Mouse (Mus musculus): ENCODE results near the gene Rtf2. TPM values are rescaled to one million over a fixed set of nuclear protein-coding genes. Genes with fewer than 3 reads are reported as not detected.

The Rtf2 gene
- total RNA-seq, 2 experiments from 2014 or later, result 73.9 to 74.2 TPM

- intact Hi-C loops (cut with DNase I), result loop anchor here (2.0 to 5.0 kb wide), 2 partner anchors 348 to 611 kb away; no protein-coding TSS in a partner anchor
- DNase-seq (ENCODE audit: low spot score in 2 of 2), result peak in 1 of 2 experiments; percentile 16
Measured at GRCm38 (mm10) chr2:172476707-172477260, 36.4 kb downstream of the Rtf2 start.

DNA sequence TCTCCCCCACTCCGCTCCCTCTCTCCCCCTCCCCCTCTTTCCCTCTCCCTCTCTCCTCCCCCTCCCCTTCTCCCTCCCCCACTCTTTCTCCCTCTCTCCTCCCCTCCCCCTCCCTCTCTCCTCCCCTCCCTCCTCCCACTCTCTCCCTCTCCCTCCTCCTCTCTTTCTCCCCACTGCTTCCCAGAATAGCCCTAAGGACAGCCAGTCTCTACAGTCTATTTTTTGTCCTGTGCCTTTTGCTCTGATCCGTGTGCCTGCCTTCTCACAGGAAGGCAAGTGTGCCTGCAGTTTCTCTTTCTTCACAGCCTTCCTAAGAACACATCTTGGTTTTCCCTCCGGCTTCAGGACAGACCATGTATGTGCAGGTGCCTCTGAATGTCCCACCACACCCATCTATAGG is 37.0 kb downstream of the Rtf2 start:
- intact Hi-C loops (cut with DNase I), result loop anchor here (2.0 to 5.0 kb wide), 2 partner anchors 347 to 610 kb away; no protein-coding TSS in a partner anchor
- DNase-seq (ENCODE audit: low spot score in 2 of 2), result no peak

DNA sequence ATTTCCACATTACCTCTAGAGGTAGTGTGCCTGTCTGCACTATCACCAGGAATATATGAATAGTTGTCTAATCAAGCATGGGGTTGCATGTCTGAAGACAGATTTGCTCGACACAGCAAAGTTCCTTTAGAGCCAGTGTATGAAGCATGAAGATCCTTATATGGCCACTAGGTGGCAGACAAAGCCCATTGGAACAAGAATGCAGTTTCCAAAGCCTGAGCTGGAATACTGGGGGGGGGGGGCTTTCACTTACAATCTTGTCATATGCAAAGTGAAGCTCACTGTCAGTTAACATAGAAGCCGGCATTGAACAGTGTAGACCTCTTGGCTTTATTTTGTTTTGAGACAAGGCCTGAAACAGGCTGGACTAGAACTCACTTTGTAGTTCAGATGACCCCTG is 37.5 kb downstream of the Rtf2 start:
- peak; percentile 66 to 67 for DNase-seq (ENCODE audit: low spot score in 2 of 2)
- intact Hi-C loops (cut with DNase I), result loop anchor here (1.0 to 5.0 kb wide), 5 partner anchors 23 to 609 kb away; no protein-coding TSS in a partner anchor

DNA sequence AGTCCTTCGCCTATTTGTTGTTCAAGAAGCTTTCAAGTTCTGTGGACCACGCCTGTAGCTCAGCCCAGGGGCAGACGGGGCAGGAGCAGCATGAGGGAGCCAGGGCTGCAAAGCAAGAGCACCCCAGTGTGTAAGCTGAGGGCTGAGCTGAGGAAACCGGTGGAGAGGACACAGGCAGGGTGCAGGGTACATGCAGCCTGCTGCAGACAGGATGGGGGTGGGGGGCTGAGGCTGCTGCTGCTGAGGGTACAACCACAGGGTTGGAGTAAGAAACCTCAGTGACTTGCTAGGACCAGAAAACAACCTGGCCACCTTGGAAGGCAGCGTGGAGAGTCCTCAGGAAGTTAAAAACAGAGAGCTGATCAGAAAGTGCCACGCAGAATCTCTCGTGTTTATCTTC is 39.9 kb downstream of the Rtf2 start:
- DNase-seq (ENCODE audit: low spot score in 2 of 2), result no peak
- intact Hi-C loops (cut with DNase I), result no loop called here

DNA sequence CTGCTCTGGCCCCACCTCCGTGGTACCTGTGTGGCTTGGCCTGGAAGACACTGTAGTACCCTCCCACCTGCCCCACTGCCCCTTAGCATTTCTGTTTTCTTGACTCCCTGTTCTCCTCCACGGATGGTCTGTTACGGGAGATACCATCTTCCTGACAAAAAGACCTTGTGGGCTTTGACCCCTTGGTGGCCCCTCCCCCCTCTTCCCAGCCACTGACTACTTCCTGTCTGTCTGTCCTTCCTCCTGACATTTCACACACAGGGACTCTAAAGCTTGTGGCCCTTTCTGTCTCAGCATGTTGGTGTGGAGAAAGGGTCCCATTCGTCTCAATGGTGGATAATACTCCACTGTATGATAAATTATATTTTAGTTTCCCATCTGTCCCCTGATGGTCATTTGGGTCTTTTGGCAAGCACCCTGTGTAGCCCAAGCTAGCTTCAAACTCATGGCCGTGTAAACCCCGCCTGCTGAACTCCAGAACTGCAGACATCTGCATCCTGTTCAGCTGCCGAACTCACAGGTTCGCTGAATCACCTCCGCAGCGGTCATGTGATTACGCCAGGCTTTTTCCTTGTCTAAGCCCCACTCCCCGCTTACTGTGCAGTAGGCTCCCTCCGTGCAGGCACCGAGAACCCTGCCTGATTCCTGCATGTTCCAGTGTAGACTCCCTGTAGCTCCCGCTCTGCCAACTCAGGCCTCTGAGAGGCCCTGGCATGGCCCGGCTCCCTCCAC is 41.5 kb downstream of the Rtf2 start:
- intact Hi-C loops (cut with DNase I), result no loop called here
- DNase-seq (ENCODE audit: low spot score in 2 of 2), result no peak

DNA sequence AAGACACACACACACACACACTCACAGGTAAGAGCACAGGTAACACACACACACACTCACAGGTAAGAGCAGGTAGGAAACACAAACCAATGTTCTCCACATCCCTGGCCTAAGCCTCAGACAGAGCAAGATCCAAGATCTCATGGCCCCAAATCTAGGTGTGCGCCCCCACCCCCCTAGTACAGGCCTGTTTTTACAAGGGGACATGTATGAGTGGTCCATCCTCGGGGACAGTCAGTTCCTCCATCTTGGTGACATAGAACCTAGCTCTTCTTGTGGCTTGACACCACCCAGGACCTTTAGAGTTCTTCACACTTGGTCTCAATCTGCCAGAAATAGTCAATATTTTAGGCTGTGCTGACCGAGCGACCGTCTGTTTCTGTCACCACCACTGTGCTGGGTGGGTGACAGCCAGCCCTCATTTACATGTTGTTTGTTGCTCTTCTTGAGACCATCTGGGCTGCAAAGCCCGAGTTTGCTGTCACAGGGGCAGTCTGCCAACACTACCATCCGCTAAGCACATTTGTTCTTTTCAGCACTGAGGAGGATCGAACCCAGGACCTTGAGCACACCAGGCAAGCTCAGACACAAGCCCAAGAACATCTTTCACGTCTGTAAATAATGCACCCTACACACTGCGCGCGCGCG is 43.5 kb downstream of the Rtf2 start:
- intact Hi-C loops (cut with DNase I), result no loop called here
- DNase-seq (ENCODE audit: low spot score in 2 of 2), result peak in 1 of 2 experiments; percentile 27

GRCm38 (mm10) chr2:172484696-172485370 is 44.5 kb downstream of the Rtf2 start:
- no peak for DNase-seq (ENCODE audit: low spot score in 2 of 2)
- intact Hi-C loops (cut with DNase I), result no loop called here

DNA sequence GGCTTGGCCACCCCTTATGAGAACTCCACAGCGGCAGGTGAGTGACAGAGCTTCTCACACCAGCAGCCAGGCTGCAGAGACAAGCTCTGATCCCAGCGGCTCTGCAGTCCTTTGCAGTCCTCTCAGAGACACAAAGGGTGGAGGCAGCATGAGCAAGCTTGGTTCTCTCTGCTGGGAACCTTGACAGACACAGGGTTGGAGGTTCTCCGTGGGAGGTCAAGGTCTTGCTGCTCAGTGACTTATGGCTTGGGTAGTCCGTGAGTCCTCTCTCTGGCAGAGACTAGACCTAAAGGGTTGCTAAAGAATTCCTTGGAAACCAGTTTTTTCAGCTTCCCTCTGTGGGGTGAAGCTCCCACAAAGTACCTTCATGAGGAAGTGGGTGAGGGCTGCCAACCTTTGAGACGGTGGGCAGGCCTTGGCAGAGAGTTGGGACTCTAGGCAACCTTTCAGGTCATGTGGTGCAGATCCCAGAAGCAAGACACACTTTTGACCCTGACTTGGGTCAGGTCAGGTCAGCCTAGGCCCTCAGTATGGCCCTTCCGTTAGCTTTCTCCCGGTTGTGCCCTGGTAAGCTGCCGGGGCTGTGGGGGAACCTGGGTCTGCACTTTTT is 56.5 kb downstream of the Rtf2 start:
- no peak for DNase-seq (ENCODE audit: low spot score in 2 of 2)
- intact Hi-C loops (cut with DNase I), result no loop called here

DNA sequence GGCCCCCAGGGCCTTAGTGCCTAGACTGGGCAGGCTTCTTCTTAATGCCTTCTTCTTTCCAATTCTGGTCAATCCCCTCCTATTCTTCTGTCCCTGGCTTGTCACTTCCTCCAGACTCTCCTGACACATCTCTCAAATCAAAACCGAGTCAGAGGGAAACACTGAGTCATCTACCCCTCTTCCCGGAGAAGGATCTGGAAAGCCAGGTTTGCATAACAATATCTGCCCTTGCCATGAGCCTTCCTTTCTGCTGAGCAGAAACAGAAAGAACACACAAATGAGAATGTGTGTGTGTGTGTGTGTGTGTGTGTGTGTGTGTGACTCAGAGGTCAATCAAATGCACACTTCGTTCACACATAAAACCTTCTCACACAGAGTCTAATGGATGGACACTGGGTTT is 58.5 kb downstream of the Rtf2 start:
- intact Hi-C loops (cut with DNase I), result no loop called here
- DNase-seq (ENCODE audit: low spot score in 2 of 2), result peak in 1 of 2 experiments; percentile 24

- intact Hi-C loops (cut with DNase I), result loop anchor here (1.0 kb wide), 1 partner anchor 23 kb away; no protein-coding TSS in a partner anchor
Measured at GRCm38 (mm10) chr2:172500752-172501316, 60.5 kb downstream of the Rtf2 start.

DNA sequence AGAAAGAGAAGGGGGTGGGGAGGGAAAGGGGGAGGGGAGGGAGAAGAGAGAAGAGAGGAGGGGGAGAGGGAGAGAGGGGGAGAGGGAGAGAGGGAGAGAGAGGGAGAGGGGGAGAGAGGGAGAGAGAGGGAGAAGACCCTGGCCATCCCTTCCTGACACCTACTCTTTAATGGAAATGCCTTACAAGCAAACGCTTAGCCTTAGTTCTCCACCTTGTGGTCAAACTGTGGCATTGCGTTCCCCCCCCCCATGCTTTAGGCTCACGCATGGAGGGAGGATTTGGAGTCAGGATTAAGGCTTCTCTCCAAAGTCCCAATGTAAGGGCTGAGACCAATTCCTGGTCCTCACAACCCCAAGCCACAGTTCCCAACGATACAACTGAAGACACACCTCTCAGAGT is 61.0 kb downstream of the Rtf2 start:
- intact Hi-C loops (cut with DNase I), result loop anchor here (1.0 kb wide), 1 partner anchor 23 kb away; no protein-coding TSS in a partner anchor
- peak in 1 of 2 experiments; percentile 6 for DNase-seq (ENCODE audit: low spot score in 2 of 2)

More at GRCm38 (mm10) chr2:172500752-172501316, 60.5 kb downstream of the Rtf2 start:
- no peak for DNase-seq (ENCODE audit: low spot score in 2 of 2)

DNA sequence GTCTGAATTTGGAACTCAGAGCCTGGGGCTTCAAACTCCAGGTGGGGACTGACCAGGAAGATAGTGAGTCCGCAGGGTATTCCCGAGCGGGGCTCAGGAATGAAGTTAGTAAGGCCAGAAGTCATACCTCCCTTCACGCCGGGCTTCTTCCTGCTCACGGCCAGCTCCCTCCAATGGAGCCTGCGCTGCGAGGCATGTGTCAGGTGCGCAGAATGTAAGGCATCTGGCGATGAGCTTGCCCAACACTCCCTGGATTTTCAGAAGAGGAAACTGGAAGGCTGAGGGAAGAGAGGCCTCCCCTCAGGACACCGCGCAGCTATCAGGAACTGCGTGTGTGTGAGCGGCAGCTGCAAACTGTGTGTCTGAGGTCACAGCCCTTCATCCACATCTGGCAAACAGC is 61.8 kb downstream of the Rtf2 start:
- no peak for DNase-seq (ENCODE audit: low spot score in 2 of 2)
- intact Hi-C loops (cut with DNase I), result no loop called here

DNA sequence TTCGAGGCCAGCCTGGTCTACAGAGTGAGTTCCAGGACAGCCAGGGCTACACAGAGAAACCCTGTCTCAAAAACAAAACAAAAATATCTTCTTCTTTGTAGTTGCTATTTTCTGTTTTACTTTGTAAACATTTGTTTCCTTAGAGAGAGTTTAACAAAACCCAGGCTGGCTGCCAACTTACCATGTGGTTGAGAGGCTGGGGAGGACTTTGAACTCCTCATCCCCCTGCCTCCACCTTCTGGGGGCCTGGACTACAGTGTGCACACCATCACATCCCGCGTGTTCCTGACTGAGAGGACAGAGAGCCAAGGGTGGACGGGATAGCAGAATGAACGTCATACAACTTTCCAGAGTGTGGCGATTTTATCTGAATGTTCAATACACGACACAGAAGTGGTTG is 65.8 kb downstream of the Rtf2 start:
- DNase-seq (ENCODE audit: low spot score in 2 of 2), result no peak
- intact Hi-C loops (cut with DNase I), result no loop called here

DNA sequence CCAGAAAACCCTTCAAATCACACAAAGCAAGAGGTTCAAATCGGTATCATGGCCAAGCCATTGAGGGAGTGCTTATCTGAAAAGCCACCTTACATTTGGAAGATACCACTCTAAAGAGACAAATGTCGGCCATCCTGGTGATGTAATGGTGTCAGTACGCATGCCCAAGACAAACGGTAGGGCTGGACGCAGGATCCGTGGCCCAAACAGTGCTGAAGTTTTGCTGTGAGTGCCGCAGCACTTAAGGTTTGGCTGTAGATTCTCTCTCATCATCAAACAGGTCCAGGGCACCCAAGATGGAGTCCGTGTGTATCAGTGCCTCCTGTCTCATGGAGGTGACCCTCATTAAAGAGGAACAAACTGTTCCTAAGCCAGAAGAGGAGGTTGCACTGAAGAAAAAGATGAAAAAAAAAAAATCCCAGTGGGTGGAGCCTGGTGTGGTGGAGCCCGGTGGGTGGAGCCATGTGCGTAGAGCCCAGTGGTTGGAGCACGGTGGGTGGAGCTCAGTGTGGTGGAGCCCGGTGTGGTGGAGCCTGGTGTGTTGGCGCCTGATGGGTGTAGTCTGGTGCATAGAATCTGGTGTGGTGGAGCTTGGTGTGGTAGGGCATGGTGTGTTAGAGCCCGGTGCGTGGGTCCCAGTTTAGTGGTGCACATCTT is 69.8 kb downstream of the Rtf2 start:
- intact Hi-C loops (cut with DNase I), result no loop called here

GRCm38 (mm10) chr2:172510899-172511298 is 70.5 kb downstream of the Rtf2 start:
- DNase-seq (ENCODE audit: low spot score in 2 of 2), result no peak
- intact Hi-C loops (cut with DNase I), result no loop called here

More for the DNA sequence above, 69.8 kb downstream of the Rtf2 start:
- no peak for DNase-seq (ENCODE audit: low spot score in 2 of 2)

GRCm38 (mm10) chr2:172516407-172516992 is 76.1 kb downstream of the Rtf2 start:
- intact Hi-C loops (cut with DNase I), result no loop called here
- no peak for DNase-seq (ENCODE audit: low spot score in 2 of 2)

Data from left cerebral cortex, postnatal 25 days (tissue).